Mouse (Mus musculus) neural tube, embryonic 11.5 days (tissue): ENCODE results near the gene Tet2. TPM values are rescaled to one million over a fixed set of nuclear protein-coding genes. Genes with fewer than 3 reads are reported as not detected.

Experiments used
- ATAC-seq: fragments of 200-750 bp; cut with Nextera tagmentation; 2 replicates; pipeline ENCODE4 v1.8.0; 2017; ENCODE audit warnings: moderate number of reproducible peaks, mild to moderate bottlenecking, moderate TSS enrichment, moderate library complexity; ENCODE audit not compliant: insufficient read depth, low FRiP score, low TSS enrichment
- DNase-seq: peaks from one replicate; pipeline ENCODE4 v3.0.0-alpha.2; 2015; ENCODE audit warnings: low spot score
- H3K27ac ChIP-seq: fragments of 300-500 bp; sonication (generic); 2 replicates; pipeline ENCODE4 v1.5.1; 2014; ENCODE audit warnings: low read depth, mild to moderate bottlenecking, low read length
- H3K27me3 ChIP-seq: fragments of 300-500 bp; sonication (generic); 2 replicates; pipeline ENCODE4 v1.6.1; 2014; ENCODE audit warnings: mild to moderate bottlenecking, low read length, mixed read lengths; ENCODE audit not compliant: control insufficient read depth, insufficient read depth
- H3K36me3 ChIP-seq: fragments of 300-500 bp; sonication (generic); 2 replicates; pipeline ENCODE4 v1.6.1; 2014; ENCODE audit warnings: mild to moderate bottlenecking, low read length, moderate library complexity, mixed read lengths; ENCODE audit not compliant: control insufficient read depth, insufficient read depth
- H3K4me1 ChIP-seq: fragments of 300-500 bp; sonication (generic); 2 replicates; pipeline ENCODE4 v1.6.1; 2014; ENCODE audit warnings: low read length, mixed read lengths; ENCODE audit not compliant: control insufficient read depth, insufficient read depth
- H3K4me2 ChIP-seq: fragments of 300-500 bp; sonication (generic); 2 replicates; pipeline ENCODE4 v1.6.1; 2014; ENCODE audit warnings: low read depth, mild to moderate bottlenecking, moderate library complexity
- H3K4me3 ChIP-seq: fragments of 300-500 bp; sonication (generic); 2 replicates; pipeline ENCODE4 v1.5.1; 2014; ENCODE audit warnings: low read depth, low read length
- H3K9ac ChIP-seq: fragments of 300-500 bp; sonication (generic); 2 replicates; pipeline ENCODE4 v1.6.1; 2014; ENCODE audit warnings: mild to moderate bottlenecking, low read length
- H3K9me3 ChIP-seq: fragments of 300-500 bp; sonication (generic); 2 replicates; pipeline ENCODE4 v1.6.1; 2016; ENCODE audit warnings: low read length; ENCODE audit not compliant: control insufficient read depth
- WGBS: fragments of 180-500 bp; shearing (Covaris S2); extraction: QIAGEN DNeasy Blood & Tissue Kit; methylation state at CpG from one replicate; pipeline ENCODE4 v1.1.7; 2014; 5-methylcytosine and 5-hydroxymethylcytosine counted together
- polyA plus RNA-seq: library from polyadenylated mRNA; unstranded; fragments of >200 nt; fragmentation: Nextera tagmentation; extraction: Ambion mirVana; gene quantifications from 2 replicates; pipeline ENCODE4 v1.2.1, GENCODE M21; 2014

Gene Tet2
- polyA plus RNA-seq, 1 experiment from 2014 or later = 18.3 TPM

DNA sequence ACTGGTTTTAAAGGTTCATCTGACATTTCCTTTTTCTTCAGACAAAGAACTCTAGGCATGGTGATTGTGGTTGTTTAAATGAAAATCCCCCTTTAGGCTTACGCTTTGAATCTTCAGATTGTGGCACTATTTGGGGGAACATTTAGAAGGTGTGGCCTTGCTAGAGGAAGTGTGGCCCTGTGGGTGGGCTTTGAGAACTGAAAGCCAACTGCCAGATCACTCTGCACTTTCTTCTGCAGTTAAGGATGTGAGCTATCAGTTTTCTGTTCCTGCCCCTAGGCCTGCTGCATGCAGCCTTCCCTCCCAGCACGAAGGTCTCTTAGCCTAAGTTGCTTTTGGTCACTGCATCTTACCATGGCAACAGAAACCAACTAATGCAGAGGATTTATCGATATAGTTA lies 26.1 kb downstream of the Tet2 start:
- 85% methylated on average over 3 of the region's 3 CpGs for WGBS
- DNase-seq (no peak), ATAC-seq (no peak)
- H3K4me1 ChIP-seq = no peaks in the 10 kb centered on the region
- no peaks in the 10 kb centered on the region; the same call in 1 of the 2 replicates for H3K36me3 ChIP-seq
- H3K4me2 ChIP-seq = no peak overlapping the region
- H3K4me3 ChIP-seq = no peak overlapping the region
- H3K27me3 ChIP-seq = no peaks in the 10 kb centered on the region
- no peak overlapping the region for H3K9ac ChIP-seq
- H3K9me3 ChIP-seq = no peaks in the 10 kb centered on the region
- H3K27ac ChIP-seq = no peak overlapping the region

DNA sequence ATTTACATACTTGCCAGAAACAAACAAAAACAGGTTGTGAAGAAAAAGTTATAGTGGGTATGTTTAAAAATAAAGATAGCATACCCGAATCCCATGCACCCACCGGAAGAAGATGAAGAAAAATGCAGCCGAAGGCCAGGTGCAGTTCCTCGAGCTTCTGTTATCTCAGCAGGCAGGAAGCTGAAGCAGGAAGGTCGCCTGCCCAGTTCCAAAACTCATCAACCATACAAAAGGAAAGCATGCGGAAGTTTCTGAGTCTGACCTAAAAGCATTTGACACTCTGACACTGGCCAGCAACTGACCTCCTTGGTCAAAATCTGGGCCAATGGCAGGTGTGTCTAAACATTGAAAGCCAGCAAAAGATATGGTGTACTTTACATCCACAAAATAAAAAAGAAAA lies 26.8 kb downstream of the Tet2 start:
- no peak overlapping the region for H3K4me3 ChIP-seq
- no peak overlapping the region for H3K4me2 ChIP-seq
- H3K9me3 ChIP-seq = no peaks in the 10 kb centered on the region
- DNase-seq (no peak), ATAC-seq (no peak)
- no peaks in the 10 kb centered on the region; the same call in 1 of the 2 replicates for H3K36me3 ChIP-seq
- H3K4me1 ChIP-seq = no peaks in the 10 kb centered on the region
- H3K27me3 ChIP-seq = no peaks in the 10 kb centered on the region
- 94% methylated on average over 6 of the region's 6 CpGs for WGBS
- no peak overlapping the region for H3K27ac ChIP-seq
- no peak overlapping the region for H3K9ac ChIP-seq

DNA sequence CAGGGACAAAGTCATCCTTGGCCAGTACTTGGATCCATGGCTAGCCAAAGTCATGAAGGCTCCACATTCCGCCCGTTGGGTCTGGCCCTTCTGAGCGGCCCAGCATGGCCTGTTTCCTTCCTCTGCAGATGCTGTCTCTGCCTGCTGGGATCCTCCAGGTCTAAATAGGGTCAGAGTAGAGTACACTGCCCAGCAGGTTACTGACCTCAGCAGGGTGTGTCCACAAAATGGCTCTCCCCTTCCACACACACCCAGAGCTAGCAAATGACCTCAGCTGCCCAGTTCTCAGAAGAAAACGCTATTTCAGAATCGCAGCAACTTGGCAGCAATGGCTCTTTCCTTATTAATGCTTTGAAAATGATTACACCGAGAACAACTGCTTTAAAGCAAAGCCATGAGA lies 27.5 kb downstream of the Tet2 start:
- no peak overlapping the region for H3K4me2 ChIP-seq
- no peaks in the 10 kb centered on the region for H3K27me3 ChIP-seq
- 84% methylated on average over 6 of the region's 6 CpGs for WGBS
- H3K9ac ChIP-seq = no peak overlapping the region
- no peaks in the 10 kb centered on the region for H3K9me3 ChIP-seq
- no peaks in the 10 kb centered on the region; the same call in 1 of the 2 replicates for H3K36me3 ChIP-seq
- no peak for ATAC-seq
- H3K27ac ChIP-seq = no peak overlapping the region
- no peak for DNase-seq
- H3K4me1 ChIP-seq = no peaks in the 10 kb centered on the region
- H3K4me3 ChIP-seq = no peak overlapping the region

DNA sequence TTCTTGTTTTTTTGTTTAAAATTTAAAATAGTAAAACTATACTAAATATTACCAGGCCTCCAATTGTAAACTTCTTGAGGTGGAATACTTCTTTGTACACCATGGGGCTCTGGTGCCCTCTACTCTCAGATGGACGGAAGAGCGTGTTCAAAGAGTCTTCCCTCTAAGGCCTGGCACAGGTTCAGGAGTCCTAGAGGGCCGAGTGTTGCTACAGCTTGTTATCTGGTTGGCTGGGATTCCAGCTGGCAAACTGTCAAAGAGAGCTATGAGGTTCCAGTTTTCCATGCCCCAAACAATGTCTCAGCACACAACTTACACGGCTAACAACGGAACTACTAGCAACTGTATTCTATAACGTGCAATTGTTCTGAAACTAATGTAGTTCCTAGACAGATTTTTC lies 28.8 kb downstream of the Tet2 start:
- Histone ChIP-seq H3K27ac (no peak overlapping the region), H3K9ac (no peak overlapping the region), H3K36me3 (no peaks in the 10 kb centered on the region; the same call in 1 of the 2 replicates), H3K4me2 (no peak overlapping the region), H3K27me3 (no peaks in the 10 kb centered on the region), H3K4me1 (no peaks in the 10 kb centered on the region), H3K4me3 (no peak overlapping the region), H3K9me3 (no peaks in the 10 kb centered on the region)
- ATAC-seq = no peak
- WGBS = 93% methylated on average over 6 of the region's 6 CpGs
- no peak for DNase-seq

DNA sequence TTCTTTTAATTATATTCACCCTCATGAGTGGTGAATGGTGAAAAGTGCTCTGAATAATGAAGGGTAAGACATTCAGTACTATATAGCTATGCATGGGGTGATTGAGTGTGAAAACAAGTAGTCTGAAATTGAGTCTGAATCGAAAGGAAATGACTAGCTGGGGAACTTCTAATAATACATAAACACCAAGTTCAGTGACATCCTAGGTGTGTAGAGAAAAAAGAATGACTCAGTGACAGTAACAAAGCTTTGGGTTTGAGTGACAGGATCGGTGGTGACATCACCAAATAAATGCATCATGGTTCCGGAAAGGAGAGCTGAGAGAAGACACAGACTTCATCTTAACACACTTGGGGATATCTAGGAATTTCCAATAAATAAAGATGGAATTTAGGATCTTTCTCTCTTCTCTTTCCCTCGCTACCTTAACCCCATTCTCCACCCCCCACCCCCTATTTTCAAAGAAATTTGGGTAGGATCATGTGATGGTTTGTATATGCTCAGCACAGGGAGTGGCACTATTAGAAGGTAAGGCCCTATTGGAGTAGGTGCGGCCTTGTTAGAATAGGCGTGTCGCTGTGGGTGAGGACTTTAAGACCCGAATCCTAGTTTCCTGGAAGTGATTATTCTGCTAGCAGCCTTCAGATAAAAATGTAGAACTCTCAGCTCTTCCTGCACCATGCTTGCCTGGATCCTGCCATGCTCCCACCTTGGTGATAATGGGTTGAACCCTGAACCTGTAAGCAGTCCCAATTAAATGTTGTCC lies 29.6 kb downstream of the Tet2 start:
- no peak overlapping the region for H3K4me3 ChIP-seq
- H3K36me3 ChIP-seq = no peaks in the 10 kb centered on the region; the same call in 1 of the 2 replicates
- no peaks in the 10 kb centered on the region for H3K27me3 ChIP-seq
- WGBS = 90% methylated on average over 8 of the region's 8 CpGs
- H3K9me3 ChIP-seq = no peaks in the 10 kb centered on the region
- H3K4me1 ChIP-seq = no peaks in the 10 kb centered on the region
- ATAC-seq = no peak
- no peak overlapping the region for H3K4me2 ChIP-seq
- no peak overlapping the region for H3K9ac ChIP-seq
- no peak for DNase-seq
- no peak overlapping the region for H3K27ac ChIP-seq

DNA sequence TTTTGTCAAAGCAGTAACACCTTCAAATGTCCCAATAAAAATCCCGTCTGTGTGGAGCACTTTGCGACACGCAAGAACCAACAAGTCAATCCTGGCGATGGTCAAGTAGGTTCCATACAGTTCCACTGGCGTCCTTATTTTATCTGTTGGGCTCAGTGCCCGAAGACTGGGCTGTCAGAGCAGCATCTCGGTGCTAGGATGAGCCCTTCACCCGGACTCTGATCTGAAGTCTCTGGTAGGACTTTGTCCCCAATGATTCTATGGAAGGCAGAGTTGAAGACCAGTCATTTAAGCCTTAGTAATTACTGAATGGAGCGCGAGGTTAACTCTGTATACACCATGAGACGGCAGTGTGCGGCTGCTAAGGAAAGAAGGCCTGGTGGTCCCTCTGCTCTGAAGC lies 30.6 kb downstream of the Tet2 start:
- H3K9ac ChIP-seq = no peak overlapping the region
- no peaks in the 10 kb centered on the region for H3K9me3 ChIP-seq
- no peak overlapping the region for H3K27ac ChIP-seq
- 96% methylated on average over 12 of the region's 12 CpGs for WGBS
- H3K36me3 ChIP-seq = no peaks in the 10 kb centered on the region; the same call in 1 of the 2 replicates
- H3K4me3 ChIP-seq = no peak overlapping the region
- no peaks in the 10 kb centered on the region for H3K27me3 ChIP-seq
- DNase-seq = no peak
- no peak overlapping the region for H3K4me2 ChIP-seq
- ATAC-seq = no peak
- H3K4me1 ChIP-seq = no peaks in the 10 kb centered on the region

DNA sequence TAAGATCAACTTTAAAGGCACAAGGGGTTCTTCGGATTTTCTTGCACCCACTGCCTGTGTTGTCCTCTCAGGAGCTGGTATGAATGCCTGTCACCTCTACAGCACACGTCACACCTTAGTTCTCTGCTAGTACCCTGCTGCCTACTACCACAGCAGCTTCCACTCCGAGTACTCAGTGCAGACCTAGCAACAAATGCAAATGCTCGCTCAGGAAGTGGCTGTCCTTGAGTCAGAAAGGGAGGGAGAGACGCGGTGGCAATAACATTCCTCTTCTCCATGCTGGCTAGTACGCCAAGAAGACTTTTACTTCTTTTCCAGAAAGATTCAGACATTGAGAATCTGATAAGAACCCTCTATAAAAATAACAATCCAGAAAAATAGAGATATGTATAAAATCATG lies 31.5 kb downstream of the Tet2 start:
- Histone ChIP-seq H3K36me3 (no peaks in the 10 kb centered on the region; the same call in 1 of the 2 replicates), H3K27me3 (no peaks in the 10 kb centered on the region), H3K27ac (no peak overlapping the region), H3K4me3 (no peak overlapping the region), H3K9ac (no peak overlapping the region), H3K4me1 (no peaks in the 10 kb centered on the region), H3K9me3 (no peaks in the 10 kb centered on the region), H3K4me2 (no peak overlapping the region)
- ATAC-seq (no peak), DNase-seq (no peak)
- 86% methylated on average over 7 of the region's 7 CpGs for WGBS

DNA sequence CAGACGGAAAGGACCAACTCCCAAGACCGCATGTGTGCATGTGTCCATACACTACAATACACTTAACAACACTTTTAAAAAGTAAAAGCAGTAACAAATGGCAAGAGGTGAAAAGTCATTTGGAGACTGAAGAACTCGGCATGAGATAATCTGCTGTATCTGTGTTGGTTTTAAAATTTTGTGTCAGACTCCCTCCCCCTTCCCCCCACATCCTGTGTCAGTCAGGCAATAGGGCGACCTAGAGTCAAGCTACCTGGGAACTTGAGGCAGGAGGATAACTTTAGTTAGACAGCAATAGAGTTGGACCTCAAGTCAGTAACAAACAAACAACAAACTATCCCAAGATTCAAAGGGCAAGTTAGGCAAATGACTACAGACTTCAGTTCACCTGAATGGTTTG lies 34.6 kb downstream of the Tet2 start:
- no peak overlapping the region for H3K4me2 ChIP-seq
- H3K9me3 ChIP-seq = no peaks in the 10 kb centered on the region
- H3K9ac ChIP-seq = no peak overlapping the region
- no peaks in the 10 kb centered on the region for H3K4me1 ChIP-seq
- H3K36me3 ChIP-seq = no peaks in the 10 kb centered on the region
- H3K27ac ChIP-seq = no peak overlapping the region
- no peaks in the 10 kb centered on the region for H3K27me3 ChIP-seq
- no peak overlapping the region for H3K4me3 ChIP-seq
- 92% methylated on average over 4 of the region's 4 CpGs for WGBS
- DNase-seq (no peak), ATAC-seq (no peak)

DNA sequence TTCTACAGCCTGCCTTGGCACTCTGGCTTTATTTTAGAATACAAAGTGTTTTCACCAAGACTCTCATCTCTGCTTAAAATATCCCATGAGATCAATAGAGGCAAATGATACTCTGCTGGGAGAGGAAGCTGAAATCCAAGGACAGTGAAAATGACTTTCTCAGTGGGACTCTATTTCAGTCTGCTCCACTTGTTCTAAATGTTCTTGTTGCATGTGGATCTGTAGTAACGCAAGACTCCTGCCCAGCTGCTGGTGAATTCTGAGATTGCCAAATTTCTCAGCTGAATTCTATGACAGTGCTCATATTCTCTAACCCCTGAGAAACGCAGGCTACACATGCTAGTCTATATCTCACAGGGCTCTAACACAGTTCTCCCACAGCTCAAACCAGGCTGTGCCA lies 35.1 kb downstream of the Tet2 start:
- DNase-seq (no peak), ATAC-seq (no peak)
- 90% methylated on average over 2 of the region's 2 CpGs for WGBS
- H3K9me3 ChIP-seq = no peaks in the 10 kb centered on the region
- H3K27ac ChIP-seq = no peak overlapping the region
- no peaks in the 10 kb centered on the region for H3K4me1 ChIP-seq
- no peaks in the 10 kb centered on the region for H3K36me3 ChIP-seq
- H3K4me3 ChIP-seq = no peak overlapping the region
- H3K4me2 ChIP-seq = no peak overlapping the region
- no peaks in the 10 kb centered on the region for H3K27me3 ChIP-seq
- no peak overlapping the region for H3K9ac ChIP-seq
